Mouse (Mus musculus) CH12.LX (cell line): ENCODE data around the gene Rgp1.

Experiments used
- CHD2 ChIP-seq: IDR thresholded peaks from 2 replicates; pipeline ENCODE4 v1.6.1; 2011; ENCODE audit warnings: low read length, improper control_type of control experiment
- CTCF ChIP-seq, 2 experiments: IDR thresholded peaks in 1 of 2; conservative IDR thresholded peaks in 1 of 2; 2 replicates each; pipeline ENCODE4 v1.5.1; 2011 to 2012; ENCODE audit warnings: low read depth in 2 of 2, low read length in 2 of 2, improper control_type of control experiment in 1 of 2, inconsistent platforms in 1 of 2, mild to moderate bottlenecking in 1 of 2, moderate library complexity in 1 of 2
- GABPA ChIP-seq: IDR thresholded peaks from 2 replicates; pipeline ENCODE4 v1.6.1; 2012; ENCODE audit warnings: low read depth, low read length, improper control_type of control experiment, inconsistent platforms; ENCODE audit not compliant: insufficient replicate concordance
- HCFC1 ChIP-seq: IDR thresholded peaks from 2 replicates; pipeline ENCODE4 v1.6.1; 2012; ENCODE audit warnings: low read depth, mild to moderate bottlenecking, inconsistent platforms, low read length, improper control_type of control experiment
- KAT2A ChIP-seq: IDR thresholded peaks from 2 replicates; pipeline ENCODE4 v1.6.1; 2012; ENCODE audit warnings: low read length, improper control_type of control experiment, inconsistent platforms; ENCODE audit not compliant: insufficient replicate concordance
- MAFK ChIP-seq: IDR thresholded peaks from 2 replicates; pipeline ENCODE4 v1.6.1; 2011; ENCODE audit warnings: low read length, improper control_type of control experiment; ENCODE audit not compliant: insufficient replicate concordance
- MEF2A ChIP-seq: IDR thresholded peaks from 2 replicates; pipeline ENCODE4 v1.6.1; 2014; ENCODE audit warnings: low read depth, mild to moderate bottlenecking, inconsistent platforms, low read length, improper control_type of control experiment, borderline replicate concordance
- POLR2A ChIP-seq: IDR thresholded peaks from 2 replicates; pipeline ENCODE4 v1.6.1; 2011; ENCODE audit warnings: low read depth, mild to moderate bottlenecking, improper control_type of control experiment, low read length
- USF1 ChIP-seq: IDR thresholded peaks from 2 replicates; pipeline ENCODE4 v1.6.1; 2014; ENCODE audit warnings: low read depth, mild to moderate bottlenecking, inconsistent platforms, low read length, improper control_type of control experiment
- USF2 ChIP-seq: conservative IDR thresholded peaks from 2 replicates; pipeline ENCODE4 v1.6.1; 2011; ENCODE audit warnings: low read depth, low read length, improper control_type of control experiment

- TF ChIP-seq CTCF (conservative IDR thresholded peaks at IDR 0.05 in 1 of 2, IDR thresholded peaks at IDR 0.05 in 1 of 2; ENCODE audit: low read depth in 2 of 2, low read length in 2 of 2) = no peak
- TF ChIP-seq KAT2A = no peak
- no peak for TF ChIP-seq CHD2
- TF ChIP-seq POLR2A = no peak
- no peak for TF ChIP-seq USF2
- TF ChIP-seq HCFC1 = no peak
- TF ChIP-seq USF1 = no peak
- no peak for TF ChIP-seq MAFK
- TF ChIP-seq GABPA = no peak
- TF ChIP-seq MEF2A = no peak
Measured at GRCm38 (mm10) chr4:43633736-43634135, 55.2 kb downstream of the Rgp1 start.
